Mouse (Mus musculus): ENCODE data around the gene Rrp1b. TPM values are rescaled to one million over a fixed set of nuclear protein-coding genes. Genes with fewer than 3 reads are reported as not detected.

The Rrp1b gene
- polyA plus RNA-seq, 1 experiment from 2014 or later = 51.7 TPM

DNA sequence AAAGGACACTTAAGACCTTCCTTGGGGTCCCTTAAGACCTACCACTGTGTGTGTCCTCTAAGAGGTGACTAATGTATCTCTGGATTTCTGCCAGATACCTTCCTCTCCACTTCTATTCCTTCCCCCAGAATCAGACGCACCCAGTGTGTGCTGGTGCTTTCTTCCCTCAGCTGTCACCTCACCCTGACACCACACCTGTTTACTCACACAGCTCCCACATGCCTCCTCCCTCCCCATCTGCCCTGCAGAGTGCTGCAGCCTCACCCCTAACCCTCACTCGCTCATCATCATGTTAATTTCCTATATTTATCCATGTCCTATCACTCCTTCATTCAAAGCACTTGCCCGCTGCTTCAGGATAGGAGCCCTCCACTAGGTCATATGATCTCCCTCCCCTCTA, 23.6 kb upstream of the Rrp1b start:
- Histone ChIP-seq H3K9me3 (replicated peaks) (no peaks in the 10 kb centered on the region), H3K4me1 (no peaks in the 10 kb centered on the region), H3K27ac (no peak overlapping the region), H3K36me3 (no peaks in the 10 kb centered on the region), H3K4me3 (no peak overlapping the region), H3K4me2 (no peak overlapping the region), H3K9ac (no peak overlapping the region), H3K27me3 (replicated peaks) (no peaks in the 10 kb centered on the region)
- WGBS (ENCODE audit: insufficient replicate concordance) = 34% methylated on average over 3 of the region's 3 CpGs
- no peak for ATAC-seq

DNA sequence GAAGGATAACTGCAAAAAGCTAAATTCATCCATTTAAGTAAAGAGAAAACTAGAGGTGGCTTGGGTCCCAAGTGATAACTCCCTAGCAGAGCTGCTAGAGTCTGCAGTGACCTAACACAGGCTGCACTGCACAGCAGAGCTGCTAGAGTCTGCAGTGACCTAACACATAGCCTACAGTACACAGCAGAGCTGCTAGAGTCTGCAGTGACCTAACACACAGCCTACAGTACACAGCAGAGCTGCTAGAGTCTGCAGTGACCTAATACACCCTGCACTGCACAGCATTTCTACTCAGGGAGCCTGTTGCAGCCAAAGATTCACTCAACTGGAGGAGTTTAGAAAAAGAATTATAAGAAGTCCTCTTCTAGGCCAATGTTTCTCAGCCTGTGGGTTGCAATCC, 22.2 kb upstream of the Rrp1b start:
- peak; percentile 65 for ATAC-seq

DNA sequence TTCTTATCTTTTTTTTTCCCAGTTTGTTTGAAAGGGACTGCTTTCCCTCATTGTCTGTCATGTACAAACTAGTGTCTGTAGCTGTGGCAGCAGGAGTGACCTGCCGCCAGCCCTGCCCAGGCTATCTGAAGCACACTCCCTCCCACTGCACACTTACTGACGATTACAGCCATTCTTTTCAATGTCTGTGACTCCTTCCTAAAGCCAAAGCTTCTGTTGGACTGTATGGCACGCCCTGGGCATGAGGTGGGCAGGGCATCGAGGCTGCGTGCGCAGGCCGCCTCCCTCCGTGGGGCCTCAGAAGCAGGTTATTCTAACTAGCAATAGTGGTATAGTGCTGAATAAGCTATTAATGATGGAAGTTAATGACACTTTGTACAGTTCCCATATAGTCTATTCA, 19.4 kb upstream of the Rrp1b start:
- Histone ChIP-seq H3K27me3 (replicated peaks) (no peaks in the 10 kb centered on the region), H3K27ac (no peak overlapping the region), H3K9me3 (replicated peaks) (no peaks in the 10 kb centered on the region), H3K9ac (no peak overlapping the region), H3K4me2 (no peak overlapping the region), H3K36me3 (no peaks in the 10 kb centered on the region), H3K4me3 (no peak overlapping the region), H3K4me1 (no peaks in the 10 kb centered on the region)
- 79% methylated on average over 8 of the region's 8 CpGs for WGBS (ENCODE audit: insufficient replicate concordance)
- no peak for ATAC-seq

More for the DNA sequence above, 22.2 kb upstream of the Rrp1b start:
- H3K27me3 ChIP-seq (replicated peaks) = no peaks in the 10 kb centered on the region
- H3K9me3 ChIP-seq (replicated peaks) = no peaks in the 10 kb centered on the region
- H3K36me3 ChIP-seq = no peaks in the 10 kb centered on the region
- no peak overlapping the region for H3K4me2 ChIP-seq
- H3K4me3 ChIP-seq = no peak overlapping the region
- H3K27ac ChIP-seq = no peak overlapping the region
- no peak overlapping the region for H3K9ac ChIP-seq
- no peaks in the 10 kb centered on the region for H3K4me1 ChIP-seq

DNA sequence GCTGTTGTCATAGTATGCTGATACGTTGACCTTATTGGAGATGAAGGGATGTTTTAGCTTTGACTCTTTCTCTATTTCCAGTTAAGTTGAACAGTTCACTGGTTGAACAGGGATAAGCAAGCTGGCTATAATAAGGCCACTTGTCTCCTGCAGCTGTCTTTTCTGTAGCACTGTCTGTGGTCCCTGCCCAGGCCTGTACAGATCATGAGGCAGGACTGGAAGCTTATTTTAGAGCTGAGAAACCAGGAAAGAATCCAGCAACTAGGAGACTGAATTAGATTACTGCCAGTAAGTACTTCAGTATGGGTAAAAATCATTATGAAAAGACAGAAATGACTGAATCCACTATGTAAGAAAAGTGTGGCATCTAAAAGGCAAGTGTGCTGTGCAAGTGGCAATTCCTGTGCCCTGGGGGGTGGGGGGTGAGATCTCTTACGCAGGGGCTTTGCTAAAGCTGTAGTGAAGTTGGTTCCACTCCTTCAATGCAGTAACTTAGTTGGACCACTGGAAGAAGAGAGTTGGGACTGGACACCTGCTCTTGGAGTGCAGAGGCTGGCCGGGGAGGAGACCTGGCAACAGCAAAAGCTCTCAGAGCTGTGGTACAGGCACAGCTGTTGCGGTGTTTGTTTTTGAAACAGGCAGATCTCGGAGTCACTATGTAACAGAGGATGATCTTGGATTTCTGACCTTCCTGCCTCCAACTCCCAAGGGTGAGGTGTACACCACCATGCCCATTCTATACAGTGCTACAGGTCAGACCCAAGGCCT, 17.6 kb upstream of the Rrp1b start:
- 67% methylated on average over 5 of the region's 5 CpGs for WGBS (ENCODE audit: insufficient replicate concordance)
- H3K9me3 ChIP-seq (replicated peaks) = no peaks in the 10 kb centered on the region
- ATAC-seq = no peak

DNA sequence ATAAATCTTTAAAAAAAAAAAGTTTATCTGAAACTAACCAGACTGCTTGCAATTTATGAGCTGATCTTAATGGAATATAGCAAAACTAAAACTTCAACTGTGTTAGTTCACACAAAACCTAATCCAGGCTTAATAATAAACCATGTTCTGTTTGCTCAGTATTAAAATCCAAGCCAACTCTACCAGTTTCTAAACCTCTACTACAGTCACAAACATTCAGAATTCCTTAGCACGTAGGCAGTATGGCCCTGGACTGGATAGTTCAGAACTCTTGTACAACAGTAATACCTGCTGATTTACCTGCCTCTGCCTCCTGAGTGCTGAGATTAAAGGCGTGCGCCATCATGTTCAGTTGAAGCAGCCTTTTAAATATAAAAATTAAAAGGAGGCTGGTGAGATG, 13.9 kb upstream of the Rrp1b start:
- Histone ChIP-seq H3K27ac (no peak overlapping the region), H3K4me2 (no peak overlapping the region), H3K9me3 (replicated peaks) (no peaks in the 10 kb centered on the region), H3K4me1 (no peaks in the 10 kb centered on the region), H3K4me3 (no peak overlapping the region), H3K36me3 (no peaks in the 10 kb centered on the region), H3K9ac (no peak overlapping the region), H3K27me3 (replicated peaks) (no peaks in the 10 kb centered on the region)
- WGBS (ENCODE audit: insufficient replicate concordance) = 76% methylated on average over 3 of the region's 3 CpGs
- ATAC-seq = no peak

More for the DNA sequence above, 17.6 kb upstream of the Rrp1b start:
- H3K27me3 ChIP-seq (replicated peaks) = no peaks in the 10 kb centered on the region
- H3K4me3 ChIP-seq = no peak overlapping the region
- no peak overlapping the region for H3K9ac ChIP-seq
- H3K36me3 ChIP-seq = no peaks in the 10 kb centered on the region
- H3K4me2 ChIP-seq = no peak overlapping the region
- no peaks in the 10 kb centered on the region for H3K4me1 ChIP-seq
- H3K27ac ChIP-seq = no peak overlapping the region

DNA sequence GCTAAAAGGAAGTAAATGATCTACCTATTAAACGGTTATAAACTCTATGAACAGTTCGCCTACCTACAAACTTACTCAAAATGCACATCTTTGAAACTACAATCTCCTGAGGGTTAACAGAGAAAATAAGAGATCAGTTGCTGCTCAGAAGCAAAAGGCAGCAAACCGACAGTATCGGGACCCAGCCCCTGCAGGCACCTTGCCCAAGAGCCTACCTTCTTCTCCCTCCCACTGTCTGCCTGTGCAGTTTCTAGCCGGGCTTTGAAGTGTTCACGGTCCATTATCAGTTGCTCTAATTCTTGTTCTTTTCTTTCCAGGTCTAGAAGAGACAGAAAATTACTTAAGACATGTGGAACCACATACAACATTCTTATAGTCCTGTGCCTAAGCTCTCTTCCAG, 13.3 kb upstream of the Rrp1b start:
- H3K36me3 ChIP-seq = no peaks in the 10 kb centered on the region
- H3K4me1 ChIP-seq = no peaks in the 10 kb centered on the region
- ATAC-seq = no peak
- no peak overlapping the region for H3K4me2 ChIP-seq
- H3K27me3 ChIP-seq (replicated peaks) = no peaks in the 10 kb centered on the region
- WGBS (ENCODE audit: insufficient replicate concordance) = 69% methylated on average over 6 of the region's 6 CpGs
- H3K9ac ChIP-seq = no peak overlapping the region
- no peaks in the 10 kb centered on the region for H3K9me3 ChIP-seq (replicated peaks)
- no peak overlapping the region for H3K27ac ChIP-seq
- no peak overlapping the region for H3K4me3 ChIP-seq

DNA sequence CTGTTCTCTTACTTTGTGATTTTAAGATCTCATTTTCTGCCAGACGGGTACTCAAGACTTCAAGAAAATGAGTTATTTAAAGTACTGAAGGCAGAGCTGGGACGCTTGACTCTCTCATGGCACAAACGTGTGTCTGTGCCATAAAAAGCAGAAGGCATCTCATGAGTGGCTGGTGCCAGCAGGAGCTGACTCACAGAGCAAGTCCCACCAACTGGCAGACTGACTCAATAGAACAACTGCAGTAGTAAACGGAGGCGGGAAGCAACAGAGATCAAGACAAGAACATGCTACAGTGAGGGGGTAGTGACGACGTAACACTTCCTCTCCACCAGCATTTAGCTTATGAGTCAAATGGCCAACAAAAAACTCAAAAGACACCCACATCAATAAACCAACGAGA, 12.8 kb upstream of the Rrp1b start:
- no peak for ATAC-seq
- WGBS (ENCODE audit: insufficient replicate concordance) = 55% methylated on average over 8 of the region's 8 CpGs
- no peak overlapping the region for H3K27ac ChIP-seq
- H3K4me2 ChIP-seq = no peak overlapping the region
- no peak overlapping the region for H3K9ac ChIP-seq
- no peaks in the 10 kb centered on the region for H3K9me3 ChIP-seq (replicated peaks)
- H3K36me3 ChIP-seq = no peaks in the 10 kb centered on the region
- no peak overlapping the region for H3K4me3 ChIP-seq
- no peaks in the 10 kb centered on the region for H3K27me3 ChIP-seq (replicated peaks)
- H3K4me1 ChIP-seq = no peaks in the 10 kb centered on the region

DNA sequence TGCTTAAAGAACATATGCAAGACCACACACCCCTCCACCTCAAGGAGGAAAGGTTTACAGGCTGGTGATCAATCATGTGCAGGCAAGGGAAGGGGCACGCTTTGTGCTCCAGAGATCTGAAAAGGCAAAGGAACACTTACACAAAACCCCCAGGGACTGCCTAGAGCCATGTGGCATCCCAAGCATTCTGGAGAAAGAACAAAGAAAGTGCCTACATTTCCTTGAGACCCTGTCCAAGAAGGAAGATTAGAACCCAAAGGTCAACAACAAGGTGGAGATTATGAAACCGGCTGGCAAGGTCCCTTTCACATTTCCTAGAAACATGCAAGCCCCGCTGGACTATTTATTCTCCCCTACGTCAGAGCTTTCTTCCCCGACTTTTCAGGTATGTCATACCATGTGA, 11.2 kb upstream of the Rrp1b start:
- no peak for ATAC-seq
- H3K27ac ChIP-seq = no peak overlapping the region
- no peak overlapping the region for H3K9ac ChIP-seq
- H3K4me1 ChIP-seq = no peaks in the 10 kb centered on the region
- 66% methylated on average over 5 of the region's 5 CpGs for WGBS (ENCODE audit: insufficient replicate concordance)
- H3K4me3 ChIP-seq = no peak overlapping the region
- H3K9me3 ChIP-seq (replicated peaks) = no peaks in the 10 kb centered on the region
- no peaks in the 10 kb centered on the region for H3K36me3 ChIP-seq
- H3K27me3 ChIP-seq (replicated peaks) = no peaks in the 10 kb centered on the region
- no peak overlapping the region for H3K4me2 ChIP-seq

DNA sequence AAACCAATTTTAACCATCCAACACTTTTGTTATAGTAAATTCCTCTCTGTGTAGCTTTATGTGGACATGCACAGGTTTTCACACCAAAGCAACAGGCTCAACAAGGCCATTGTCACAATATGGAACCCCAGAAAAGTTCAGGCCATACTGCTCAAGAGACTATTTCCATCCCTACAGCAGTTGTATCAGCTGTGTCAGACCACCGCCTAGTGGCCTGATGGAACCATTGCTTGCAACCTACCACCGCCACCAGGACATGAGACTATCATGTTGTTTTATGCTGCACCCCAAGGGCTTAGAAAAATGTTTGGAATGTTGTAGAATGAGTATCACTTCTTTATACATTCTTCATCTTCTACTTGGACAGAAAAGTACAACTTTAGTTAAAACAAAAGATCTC, 10.5 kb upstream of the Rrp1b start:
- Histone ChIP-seq H3K36me3 (no peaks in the 10 kb centered on the region), H3K4me1 (no peaks in the 10 kb centered on the region), H3K9me3 (replicated peaks) (no peaks in the 10 kb centered on the region), H3K27me3 (replicated peaks) (no peaks in the 10 kb centered on the region), H3K4me3 (no peak overlapping the region), H3K9ac (no peak overlapping the region), H3K27ac (no peak overlapping the region), H3K4me2 (no peak overlapping the region)
- WGBS (ENCODE audit: insufficient replicate concordance) = 11% methylated on average over 2 of the region's 2 CpGs
- ATAC-seq = no peak

DNA sequence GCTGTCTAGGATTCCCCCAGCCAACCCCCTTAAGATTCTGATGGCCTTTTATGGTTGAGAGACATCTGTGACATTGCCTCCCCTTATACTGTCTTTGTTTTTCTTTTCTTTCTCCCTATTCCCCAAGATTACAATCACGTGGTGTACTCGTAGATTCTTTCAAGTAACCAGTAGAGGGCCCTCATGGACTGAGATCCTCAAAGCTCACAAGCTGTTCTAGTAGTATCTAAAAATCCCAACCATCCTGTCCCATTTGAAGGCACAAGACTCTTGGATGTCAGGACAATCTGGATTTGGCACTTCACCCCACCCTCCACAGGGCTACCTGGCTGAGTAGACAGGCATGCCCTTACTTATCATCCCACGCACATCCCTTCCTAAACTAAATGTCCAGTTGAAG, 8.2 kb upstream of the Rrp1b start:
- ATAC-seq = no peak
- H3K4me1 ChIP-seq = no peaks in the 10 kb centered on the region
- no peak overlapping the region for H3K4me3 ChIP-seq
- no peak overlapping the region for H3K4me2 ChIP-seq
- no peaks in the 10 kb centered on the region for H3K36me3 ChIP-seq
- no peaks in the 10 kb centered on the region for H3K27me3 ChIP-seq (replicated peaks)
- 25% methylated on average over 3 of the region's 3 CpGs for WGBS (ENCODE audit: insufficient replicate concordance)
- no peaks in the 10 kb centered on the region for H3K9me3 ChIP-seq (replicated peaks)
- no peak overlapping the region for H3K9ac ChIP-seq
- H3K27ac ChIP-seq = no peak overlapping the region

DNA sequence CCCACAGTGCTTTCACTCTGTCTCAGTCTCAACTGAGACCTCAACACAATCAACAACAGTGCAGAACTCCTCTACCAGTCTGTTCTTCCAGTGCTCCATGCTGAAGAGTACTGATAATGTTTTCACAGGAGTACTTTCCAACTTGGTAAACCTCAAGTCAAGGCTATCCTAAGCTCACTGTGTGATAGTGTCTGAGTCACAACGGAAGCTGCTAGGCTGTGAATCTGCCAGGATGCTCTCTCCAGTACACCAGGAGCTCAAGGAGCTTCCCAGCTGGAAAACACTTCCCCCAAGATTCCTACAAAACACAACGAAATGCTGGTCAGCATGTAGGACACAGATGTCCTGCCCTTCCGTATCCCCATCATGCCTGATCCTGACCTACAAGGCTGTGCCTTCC, 7.6 kb upstream of the Rrp1b start:
- Histone ChIP-seq H3K27ac (no peak overlapping the region), H3K36me3 (no peaks in the 10 kb centered on the region), H3K9me3 (replicated peaks) (no peaks in the 10 kb centered on the region), H3K4me2 (no peak overlapping the region), H3K4me3 (no peak overlapping the region), H3K27me3 (replicated peaks) (no peaks in the 10 kb centered on the region), H3K4me1 (no peaks in the 10 kb centered on the region), H3K9ac (no peak overlapping the region)
- WGBS (ENCODE audit: insufficient replicate concordance) = 50% methylated on average over 3 of the region's 3 CpGs
- no peak for ATAC-seq

DNA sequence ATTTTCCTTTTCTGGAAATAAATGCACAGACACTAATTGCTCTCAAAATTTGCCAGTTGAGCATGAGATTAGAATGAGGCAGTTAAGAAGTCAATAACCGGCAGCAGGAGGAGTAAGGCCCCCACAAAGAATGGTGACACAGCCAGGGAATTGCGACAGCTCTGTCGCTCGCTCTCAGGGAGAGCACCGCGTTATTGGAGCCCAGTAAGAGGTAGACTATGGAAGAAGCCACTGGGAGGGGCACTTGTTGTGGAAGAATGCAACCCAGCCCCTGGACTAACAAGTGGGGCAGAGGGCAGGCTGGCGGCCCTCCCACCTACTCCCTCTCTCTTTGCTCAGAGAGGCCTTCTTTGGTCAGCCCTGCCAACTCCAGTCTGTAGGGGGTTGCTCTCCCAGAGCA, 4.2 kb upstream of the Rrp1b start:
- H3K4me2 ChIP-seq = no peak overlapping the region
- H3K9me3 ChIP-seq (replicated peaks) = no peaks in the 10 kb centered on the region
- 67% methylated on average over 7 of the region's 7 CpGs for WGBS (ENCODE audit: insufficient replicate concordance)
- no peak overlapping the region for H3K9ac ChIP-seq
- H3K4me3 ChIP-seq = no peak overlapping the region
- H3K27me3 ChIP-seq (replicated peaks) = no peaks in the 10 kb centered on the region
- ATAC-seq = no peak
- no peak overlapping the region for H3K27ac ChIP-seq
- peaks cover 11% of the 10 kb centered on the region for H3K4me1 ChIP-seq
- no peaks in the 10 kb centered on the region for H3K36me3 ChIP-seq

DNA sequence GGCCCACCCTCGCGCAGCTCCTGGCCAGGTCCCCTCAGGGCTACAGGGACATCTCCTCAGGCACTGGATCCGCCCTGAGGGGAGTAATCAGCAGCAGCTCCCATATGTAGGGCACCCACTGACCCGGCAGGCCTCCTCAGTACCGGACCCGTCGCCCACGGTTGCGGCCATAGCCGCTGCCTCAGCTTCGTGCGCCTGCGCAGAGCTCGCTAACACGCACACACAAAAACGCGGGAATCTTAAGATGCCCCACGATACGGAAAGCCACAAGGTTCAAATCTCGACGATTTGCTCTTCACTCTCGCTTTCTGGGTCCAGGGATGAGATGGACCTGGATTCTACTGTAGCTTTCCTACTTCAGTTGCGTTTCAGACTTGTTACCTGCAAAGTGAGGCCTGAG, 1.6 kb upstream of the Rrp1b start:
- Histone ChIP-seq H3K4me1 (peaks cover 35% of the 10 kb centered on the region), H3K36me3 (peaks cover 8% of the 10 kb centered on the region), H3K27ac (no peak overlapping the region), H3K27me3 (replicated peaks) (no peaks in the 10 kb centered on the region), H3K4me3 (no peak overlapping the region), H3K9me3 (replicated peaks) (no peaks in the 10 kb centered on the region), H3K9ac (no peak overlapping the region), H3K4me2 (no peak overlapping the region)
- WGBS (ENCODE audit: insufficient replicate concordance) = 82% methylated on average over 23 of the region's 23 CpGs
- ATAC-seq = no peak
